In genomic region chr4:72199571-72200558, GRCm38 (mm10) we compare ENCODE assay signal across 8 mouse cellular contexts. TPM values are rescaled to one million over a fixed set of nuclear protein-coding genes. Genes with fewer than 3 reads are reported as not detected.
DNase-seq lines count a peak whose midpoint lies in the region; ATAC-seq lines count a peak whose summit lies in the region.

No protein-coding gene starts in this region.

- H3K27ac ChIP-seq in forebrain, embryonic 15.5 days (replicated peaks): peak overlapping the region; percentile 96
- peak overlapping the region; percentile 93 for H3K27ac ChIP-seq in hindbrain, embryonic 11.5 days (ENCODE audit: low read depth, low read length)

- peak overlapping the region; percentile 82 for H3K9ac ChIP-seq in forebrain, embryonic 15.5 days (replicated peaks)
- H3K9ac ChIP-seq in hindbrain, embryonic 11.5 days (ENCODE audit: low read depth, low read length): peak overlapping the region; percentile 95

- peak overlapping the region; percentile 97 for H3K4me3 ChIP-seq in forebrain, embryonic 15.5 days
- peak overlapping the region; percentile 95 for H3K4me3 ChIP-seq in hindbrain, embryonic 11.5 days (ENCODE audit: low read depth, low read length)

- WGBS in forebrain, embryonic 15.5 days: under 1% methylated on average over 99 of the region's 103 CpGs
- WGBS in hindbrain, embryonic 11.5 days: under 1% methylated on average over 96 of the region's 103 CpGs

- H3K36me3 ChIP-seq in forebrain, embryonic 15.5 days: no peaks in the 10 kb centered on the region
- H3K36me3 ChIP-seq in hindbrain, embryonic 11.5 days (ENCODE audit: control insufficient read depth, insufficient read depth, low read length): no peaks in the 10 kb centered on the region

- peak; percentile 1; the same call in 1 of the 2 replicates for ATAC-seq in forebrain, embryonic 15.5 days (replicated peaks)
- ATAC-seq in hindbrain, embryonic 11.5 days (ENCODE audit: low FRiP score): peak; percentile 4; the same call in 1 of the 2 replicates

- peaks cover 60% of the 10 kb centered on the region for H3K4me1 ChIP-seq in forebrain, embryonic 15.5 days
- H3K4me1 ChIP-seq in hindbrain, embryonic 11.5 days (replicated peaks; ENCODE audit: control insufficient read depth, insufficient read depth, low read length): no peaks in the 10 kb centered on the region; the same call in 1 of the 2 replicates

- no peaks in the 10 kb centered on the region for H3K27me3 ChIP-seq in forebrain, embryonic 15.5 days
- no peaks in the 10 kb centered on the region; the same call in 1 of the 2 replicates for H3K27me3 ChIP-seq in hindbrain, embryonic 11.5 days (ENCODE audit: control insufficient read depth, insufficient read depth, low read length)

- DNase-seq in CD8-positive naive resting alpha-beta T cell, adult 2 months (ENCODE audit: low read depth in 2 of 2, low spot score in 2 of 2): peak; percentile 20 to 33
- peak; percentile 27 to 32 for DNase-seq in adrenal gland, postnatal 4 days (ENCODE audit: low spot score in 2 of 2)
- peak; percentile 75 for DNase-seq in hindbrain, embryonic 11.5 days (ENCODE audit: low spot score)
- DNase-seq in layer of hippocampus, postnatal 36 days: peak; percentile 48 to 60
- DNase-seq in lung, postnatal 25 days (ENCODE audit: low spot score): peak; percentile 26
- peak; percentile 46 for DNase-seq in right cerebral cortex, postnatal 14 days
- peak; percentile 36 to 65 for DNase-seq in urinary bladder, postnatal 4 days (ENCODE audit: low spot score in 2 of 2)

- peak overlapping the region; percentile 86 for H3K4me2 ChIP-seq in forebrain, embryonic 15.5 days (replicated peaks)
- peak overlapping the region; percentile 64 for H3K4me2 ChIP-seq in hindbrain, embryonic 11.5 days (replicated peaks; ENCODE audit: low read depth, low read length)

- no peaks in the 10 kb centered on the region for H3K9me3 ChIP-seq in forebrain, embryonic 15.5 days
- no peaks in the 10 kb centered on the region for H3K9me3 ChIP-seq in hindbrain, embryonic 11.5 days (ENCODE audit: control insufficient read depth, low read length)

RNA-seq across cellular contexts. Expression of gene Tle1, which starts 0.9 kb away (rescaled TPM):
- total RNA-seq in adrenal gland, postnatal 4 days (2021): 10 to 100 TPM; 62.8 to 68.2 TPM
- 38.2 and 40.0 TPM in 2 replicates for polyA plus RNA-seq in forebrain, embryonic 15.5 days (2015; fragmentation: Nextera tagmentation; extraction: Ambion mirVana)
- 43.8 and 44.1 TPM in 2 replicates for polyA plus RNA-seq in hindbrain, embryonic 11.5 days (2014; fragmentation: Nextera tagmentation; extraction: Ambion mirVana)
- total RNA-seq in layer of hippocampus, postnatal 36 days (2021): 10 to 100 TPM; 70.6 to 82.8 TPM

Comparison
In these comparisons a context has a peak if more than half of its experiments do, and no peak if none do; other contexts are left out.
1. Peak in every context shown above with its lines: DNase-seq, ATAC-seq, H3K4me3 ChIP-seq and H3K27ac ChIP-seq.